Mouse (Mus musculus) midbrain, embryonic 15.5 days (tissue): ENCODE results near the gene Igsf9. TPM values are rescaled to one million over a fixed set of nuclear protein-coding genes. Genes with fewer than 3 reads are reported as not detected.

ENCODE experiments used
- ATAC-seq: fragments of 200-750 bp; cut with Nextera tagmentation; replicated peaks from 2 replicates; pipeline ENCODE4 v1.8.0; 2017; ENCODE audit warnings: moderate TSS enrichment
- H3K27ac ChIP-seq: fragments of 300-500 bp; sonication (generic); 2 replicates; pipeline ENCODE4 v1.5.1; 2015; ENCODE audit warnings: mild to moderate bottlenecking, inconsistent platforms
- H3K27me3 ChIP-seq: fragments of 300-500 bp; sonication (generic); replicated peaks from 2 replicates; pipeline ENCODE4 v1.6.1; 2015; ENCODE audit warnings: inconsistent platforms
- H3K36me3 ChIP-seq: fragments of 300-500 bp; sonication (generic); replicated peaks from 2 replicates; pipeline ENCODE4 v1.6.1; 2015; ENCODE audit warnings: inconsistent platforms
- H3K4me1 ChIP-seq: fragments of 300-500 bp; sonication (generic); 2 replicates; pipeline ENCODE4 v1.6.1; 2015; ENCODE audit warnings: inconsistent platforms
- H3K4me2 ChIP-seq: fragments of 300-500 bp; sonication (generic); 2 replicates; pipeline ENCODE4 v1.6.1; 2015; ENCODE audit warnings: inconsistent platforms, mild to moderate bottlenecking, moderate library complexity
- H3K4me3 ChIP-seq: fragments of 300-500 bp; sonication (generic); 2 replicates; pipeline ENCODE4 v1.5.1; 2015; ENCODE audit warnings: mild to moderate bottlenecking, inconsistent platforms
- H3K9ac ChIP-seq: fragments of 300-500 bp; sonication (generic); 2 replicates; pipeline ENCODE4 v1.6.1; 2015; ENCODE audit warnings: mild to moderate bottlenecking, inconsistent platforms
- H3K9me3 ChIP-seq: fragments of 300-500 bp; sonication (generic); 2 replicates; pipeline ENCODE4 v1.6.1; 2016; ENCODE audit warnings: inconsistent platforms
- WGBS: fragments of 180-500 bp; shearing (Covaris S2); methylation state at CpG from one replicate; pipeline ENCODE4 v1.1.7; 2015; ENCODE audit warnings: mixed read lengths; 5-methylcytosine and 5-hydroxymethylcytosine counted together
- polyA plus RNA-seq: library from polyadenylated mRNA; unstranded; fragments of >200 nt; fragmentation: Nextera tagmentation; extraction: Ambion mirVana; gene quantifications from 2 replicates; pipeline ENCODE4 v1.2.1, GENCODE M21; 2015

Gene Igsf9
- polyA plus RNA-seq, 1 experiment from 2014 or later, result 83.2 TPM

DNA sequence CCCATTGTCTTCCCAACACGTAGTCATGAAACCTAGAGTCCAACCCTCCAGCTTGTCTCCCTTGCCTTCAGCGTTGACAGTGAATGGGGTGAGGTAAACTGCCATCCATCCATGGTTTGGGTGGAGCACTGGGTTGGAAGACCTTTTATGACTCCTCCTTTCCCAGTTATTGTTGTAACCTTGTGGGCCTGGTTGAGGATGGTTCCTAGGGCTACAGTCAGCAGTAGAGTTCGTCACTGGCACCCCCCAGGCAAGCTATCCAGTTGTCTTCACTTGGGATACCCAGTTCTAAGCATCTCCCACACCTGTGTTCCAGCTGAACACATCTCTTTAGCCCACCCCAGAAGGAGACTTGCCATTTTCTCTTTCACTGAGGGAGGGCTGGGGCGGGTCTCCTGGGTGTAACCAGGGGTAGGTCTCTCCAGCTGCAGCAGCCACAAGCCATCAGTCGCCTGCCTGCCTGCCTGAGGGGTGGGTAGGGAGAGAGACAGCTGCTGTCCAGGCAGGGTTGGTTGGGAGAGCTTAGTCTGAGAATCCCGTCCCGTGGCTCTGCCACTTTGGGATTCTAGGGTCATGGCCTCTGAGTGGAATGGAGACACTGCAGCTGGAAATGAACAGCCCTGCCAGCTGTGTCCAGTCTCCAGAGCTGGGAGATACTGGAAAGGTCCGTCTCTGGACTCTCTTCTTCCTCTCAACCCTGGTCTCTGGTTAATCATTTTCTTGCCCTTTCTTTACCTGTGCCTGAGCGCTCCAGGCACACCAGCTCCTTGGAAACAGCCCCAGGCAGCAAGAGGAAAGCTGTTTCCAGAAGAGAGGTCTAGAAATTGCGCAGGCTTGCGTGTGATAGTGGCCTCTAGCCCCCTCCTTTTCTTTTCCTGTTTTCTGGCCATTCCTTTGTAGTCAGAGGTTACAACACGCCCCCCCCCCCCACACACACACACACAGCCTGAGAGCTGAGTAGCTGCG, 20.8 kb downstream of the Igsf9 start:
- H3K9me3 ChIP-seq, result no peaks in the 10 kb centered on the region
- ATAC-seq, result peak; percentile 3; the same call in 1 of the 2 replicates
- H3K27ac ChIP-seq, result peak overlapping the region; percentile 31; the same call in 1 of the 2 replicates
- peaks cover 35% of the 10 kb centered on the region for H3K4me1 ChIP-seq
- H3K4me3 ChIP-seq, result no peak overlapping the region
- H3K9ac ChIP-seq, result no peak overlapping the region
- H3K4me2 ChIP-seq, result peak overlapping the region; percentile 16; the same call in 1 of the 2 replicates
- H3K27me3 ChIP-seq, result peaks cover 31% of the 10 kb centered on the region
- 35% methylated on average over 12 of the region's 13 CpGs for WGBS
- peaks cover 4% of the 10 kb centered on the region; the same call in 1 of the 2 replicates for H3K36me3 ChIP-seq

- Histone ChIP-seq H3K4me1 (peaks cover 35% of the 10 kb centered on the region), H3K9me3 (no peaks in the 10 kb centered on the region), H3K36me3 (no peaks in the 10 kb centered on the region), H3K4me2 (peak overlapping the region; percentile 16; the same call in 1 of the 2 replicates), H3K27ac (peak overlapping the region; percentile 31), H3K9ac (no peak overlapping the region), H3K4me3 (no peak overlapping the region), H3K27me3 (peaks cover 31% of the 10 kb centered on the region)
- 0 out of 2 replicates have a peak, but pooled peaks have one; percentile 22 for ATAC-seq
- WGBS, result 38% methylated on average over 14 of the region's 14 CpGs
Observed at GRCm38 (mm10) chr1:172503111-172503997, 21.8 kb downstream of the Igsf9 start.

GRCm38 (mm10) chr1:172504756-172505155, 23.2 kb downstream of the Igsf9 start:
- ATAC-seq, result no peak
- H3K4me1 ChIP-seq, result peaks cover 33% of the 10 kb centered on the region
- H3K9me3 ChIP-seq, result no peaks in the 10 kb centered on the region

DNA sequence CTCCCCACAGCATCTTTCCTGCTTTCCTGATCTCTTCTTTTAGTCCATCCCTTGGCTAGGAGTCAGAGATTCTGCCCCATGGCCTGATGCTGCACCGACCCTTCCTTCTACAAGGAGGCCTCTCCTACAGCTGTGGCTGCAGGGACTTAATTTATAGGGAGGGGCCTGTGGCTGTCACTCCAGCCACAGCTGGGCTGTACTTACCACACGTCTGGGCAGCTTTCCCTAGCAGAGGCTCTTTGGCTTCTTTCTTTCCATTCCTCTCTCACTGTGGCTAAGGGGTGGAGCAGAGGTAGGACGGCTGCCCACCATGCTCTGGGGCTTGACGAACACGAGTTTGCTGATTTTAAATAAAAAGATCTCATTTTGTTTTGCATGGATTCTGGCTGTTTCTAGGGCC, 25.4 kb downstream of the Igsf9 start:
- H3K4me2 ChIP-seq, result no peak overlapping the region
- peaks cover 17% of the 10 kb centered on the region for H3K4me1 ChIP-seq
- H3K36me3 ChIP-seq, result no peaks in the 10 kb centered on the region
- no peaks in the 10 kb centered on the region for H3K9me3 ChIP-seq
- no peak for ATAC-seq
- H3K9ac ChIP-seq, result no peak overlapping the region
- no peak overlapping the region for H3K4me3 ChIP-seq
- H3K27ac ChIP-seq, result no peak overlapping the region
- WGBS, result 67% methylated on average over 5 of the region's 5 CpGs
- peaks cover 2% of the 10 kb centered on the region; the same call in 1 of the 2 replicates for H3K27me3 ChIP-seq

More at GRCm38 (mm10) chr1:172504756-172505155, 23.2 kb downstream of the Igsf9 start:
- Histone ChIP-seq H3K4me3 (no peak overlapping the region), H3K27me3 (peaks cover 21% of the 10 kb centered on the region), H3K36me3 (no peaks in the 10 kb centered on the region), H3K9ac (no peak overlapping the region), H3K27ac (no peak overlapping the region), H3K4me2 (no peak overlapping the region)
- WGBS, result 74% methylated on average over 8 of the region's 8 CpGs

GRCm38 (mm10) chr1:172507701-172508100, 26.1 kb downstream of the Igsf9 start:
- no peaks in the 10 kb centered on the region for H3K27me3 ChIP-seq
- H3K9me3 ChIP-seq, result no peaks in the 10 kb centered on the region
- no peak overlapping the region for H3K4me2 ChIP-seq
- no peak overlapping the region for H3K9ac ChIP-seq
- H3K36me3 ChIP-seq, result no peaks in the 10 kb centered on the region
- ATAC-seq, result no peak
- 93% methylated on average over 3 of the region's 3 CpGs for WGBS
- no peak overlapping the region for H3K27ac ChIP-seq
- no peak overlapping the region for H3K4me3 ChIP-seq
- peaks cover 15% of the 10 kb centered on the region for H3K4me1 ChIP-seq

DNA sequence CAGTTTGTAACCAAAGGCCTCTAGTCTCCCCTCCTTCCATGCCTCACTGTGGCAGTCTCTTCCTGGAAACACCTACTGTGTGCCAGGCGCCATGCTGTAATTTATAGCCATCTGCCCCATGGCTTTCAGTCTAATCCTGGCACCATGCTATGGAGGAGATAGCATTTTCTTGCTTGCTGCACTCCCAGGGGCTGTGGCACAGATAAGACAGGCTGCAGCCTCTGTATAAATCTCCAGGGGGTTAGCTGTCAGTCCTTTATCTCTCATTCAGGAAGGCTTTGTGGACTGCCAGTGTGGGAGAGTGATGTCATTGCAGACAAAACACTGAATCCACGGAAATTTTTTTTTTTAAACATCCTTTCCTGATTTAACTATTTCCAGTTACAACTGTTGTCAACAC, 26.6 kb downstream of the Igsf9 start:
- H3K4me2 ChIP-seq, result no peak overlapping the region
- H3K36me3 ChIP-seq, result no peaks in the 10 kb centered on the region
- no peak overlapping the region for H3K27ac ChIP-seq
- no peak overlapping the region for H3K9ac ChIP-seq
- no peaks in the 10 kb centered on the region for H3K9me3 ChIP-seq
- no peaks in the 10 kb centered on the region for H3K27me3 ChIP-seq
- H3K4me3 ChIP-seq, result no peak overlapping the region
- ATAC-seq, result no peak; the same call in 1 of the 2 replicates
- peaks cover 10% of the 10 kb centered on the region for H3K4me1 ChIP-seq
- 47% methylated on average over 2 of the region's 2 CpGs for WGBS

GRCm38 (mm10) chr1:172509235-172509634, 27.6 kb downstream of the Igsf9 start:
- no peaks in the 10 kb centered on the region for H3K27me3 ChIP-seq
- 85% methylated on average over 5 of the region's 5 CpGs for WGBS
- H3K4me1 ChIP-seq, result peaks cover 2% of the 10 kb centered on the region
- ATAC-seq, result no peak
- H3K4me3 ChIP-seq, result no peak overlapping the region
- no peak overlapping the region for H3K4me2 ChIP-seq
- H3K36me3 ChIP-seq, result no peaks in the 10 kb centered on the region
- no peak overlapping the region for H3K9ac ChIP-seq
- H3K9me3 ChIP-seq, result no peaks in the 10 kb centered on the region
- no peak overlapping the region for H3K27ac ChIP-seq

DNA sequence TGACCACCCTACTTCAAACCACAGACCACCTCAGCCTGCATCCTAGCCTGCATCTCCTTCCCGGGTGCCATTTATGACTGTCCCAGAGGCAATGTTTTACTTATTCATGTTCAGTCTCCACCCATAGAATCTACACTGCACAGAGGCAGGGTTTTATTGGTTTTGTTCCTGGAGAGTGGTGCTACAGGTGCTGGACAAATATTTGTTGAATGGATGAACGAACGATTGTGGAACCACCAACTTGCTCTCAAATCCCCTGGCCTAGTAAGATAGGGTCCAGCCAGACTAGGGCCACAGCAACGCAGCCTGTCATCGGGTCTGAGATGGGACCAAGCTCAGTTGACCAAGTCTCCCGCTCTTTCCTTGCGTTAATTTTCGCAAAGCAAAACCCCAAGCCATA, 28.4 kb downstream of the Igsf9 start:
- Histone ChIP-seq H3K4me1 (no peaks in the 10 kb centered on the region), H3K9ac (no peak overlapping the region), H3K4me3 (no peak overlapping the region), H3K9me3 (no peaks in the 10 kb centered on the region), H3K27me3 (no peaks in the 10 kb centered on the region), H3K27ac (no peak overlapping the region), H3K4me2 (no peak overlapping the region), H3K36me3 (no peaks in the 10 kb centered on the region)
- WGBS, result 49% methylated on average over 8 of the region's 8 CpGs
- ATAC-seq, result no peak

GRCm38 (mm10) chr1:172510421-172510972, 28.9 kb downstream of the Igsf9 start:
- Histone ChIP-seq H3K36me3 (no peaks in the 10 kb centered on the region), H3K4me3 (no peak overlapping the region), H3K4me2 (no peak overlapping the region), H3K9me3 (no peaks in the 10 kb centered on the region), H3K27me3 (no peaks in the 10 kb centered on the region), H3K4me1 (no peaks in the 10 kb centered on the region), H3K9ac (no peak overlapping the region), H3K27ac (no peak overlapping the region)
- ATAC-seq, result no peak; the same call in 1 of the 2 replicates
- 30% methylated on average over 13 of the region's 13 CpGs for WGBS

DNA sequence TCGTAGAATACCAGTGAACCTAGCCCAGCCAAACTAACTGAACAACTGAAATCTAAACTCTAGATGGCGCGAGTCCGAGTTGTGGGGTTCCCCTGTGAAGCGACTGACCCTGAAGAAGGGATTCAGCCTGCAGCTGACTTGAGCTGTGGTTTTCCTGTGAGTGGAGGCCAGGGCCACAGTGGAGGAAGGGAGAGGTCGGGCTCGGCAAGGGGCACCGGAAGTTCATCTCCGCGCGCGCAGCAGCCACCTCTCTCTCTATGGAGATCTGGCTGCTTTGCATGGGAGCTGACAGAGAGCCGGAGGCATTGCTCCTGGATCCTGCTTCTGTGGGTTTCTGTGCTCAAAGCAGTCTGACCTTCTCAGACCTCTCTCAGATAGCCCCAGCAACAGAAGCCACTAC, 31.4 kb downstream of the Igsf9 start:
- H3K27ac ChIP-seq, result no peak overlapping the region
- ATAC-seq, result no peak
- H3K36me3 ChIP-seq, result no peaks in the 10 kb centered on the region
- H3K4me3 ChIP-seq, result no peak overlapping the region
- H3K27me3 ChIP-seq, result no peaks in the 10 kb centered on the region
- H3K4me1 ChIP-seq, result no peaks in the 10 kb centered on the region
- H3K4me2 ChIP-seq, result peak overlapping the region; percentile 10; the same call in 1 of the 2 replicates
- H3K9me3 ChIP-seq, result no peaks in the 10 kb centered on the region
- WGBS, result 29% methylated on average over 13 of the region's 13 CpGs
- no peak overlapping the region for H3K9ac ChIP-seq

DNA sequence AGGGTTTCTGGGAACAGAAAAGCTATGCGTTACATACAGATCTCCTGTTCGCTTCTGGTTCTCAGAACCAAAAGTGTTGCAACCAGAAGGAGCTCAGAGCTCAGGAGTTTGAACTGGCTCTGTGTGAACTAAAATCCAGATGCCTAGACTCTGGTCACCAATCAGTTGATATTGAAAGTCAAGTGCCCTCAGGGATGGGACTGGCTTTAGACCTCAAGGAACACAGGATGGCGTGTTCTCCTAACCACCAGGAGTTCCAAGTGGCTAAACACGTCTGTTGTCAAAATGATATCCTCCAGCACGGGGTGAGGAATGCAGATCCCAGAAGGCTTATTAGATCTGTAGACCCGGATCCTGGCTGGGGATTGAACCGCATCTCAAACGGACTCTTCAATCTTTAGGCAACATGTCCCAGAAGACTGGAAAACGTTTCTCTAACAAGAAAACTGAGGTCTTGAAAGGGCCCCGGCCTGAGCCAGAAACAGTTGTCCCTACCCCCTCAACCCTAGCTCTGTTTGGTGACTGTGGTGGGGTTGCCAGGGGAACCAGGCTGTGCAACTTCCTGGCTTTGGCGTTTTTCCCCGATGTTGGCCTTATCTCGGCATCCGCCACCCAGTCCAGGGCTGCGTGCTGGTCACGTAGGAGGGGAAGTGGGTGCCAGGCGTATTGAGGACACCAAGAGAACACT, 32.1 kb downstream of the Igsf9 start:
- Histone ChIP-seq H3K4me1 (no peaks in the 10 kb centered on the region), H3K27ac (no peak overlapping the region), H3K9ac (no peak overlapping the region), H3K36me3 (no peaks in the 10 kb centered on the region), H3K4me3 (no peak overlapping the region), H3K27me3 (no peaks in the 10 kb centered on the region), H3K4me2 (no peak overlapping the region), H3K9me3 (no peaks in the 10 kb centered on the region)
- ATAC-seq, result no peak
- 76% methylated on average over 17 of the region's 17 CpGs for WGBS
